Mouse (Mus musculus): Measurements from ENCODE around the gene Kpna6.

- TF ChIP-seq CTCF (IDR thresholded peaks at IDR 0.05; ENCODE audit: borderline replicate concordance, extremely low read depth, insufficient read depth, insufficient read length) (no peak), POLR2A (IDR thresholded peaks at IDR 0.05; ENCODE audit: borderline replicate concordance, extremely low read depth, insufficient read depth, insufficient read length, poor library complexity, severe bottlenecking) (no peak)
Measured at GRCm38 (mm10) chr4:129609139-129609631, 63.4 kb downstream of the Kpna6 start.

Measured in brain, embryonic 14.5 days (tissue).